Mouse (Mus musculus) kidney, postnatal 25 days (tissue): Measurements from ENCODE around the gene Slc25a51.
A peak's percentile ranks its signal among the peaks of the same experiment; 100 is the strongest.
"Not testable (repeated sequence)": the region's sequence is repeated elsewhere in the genome, so short reads cannot be mapped to it uniquely, and the experiment has no call there.

ENCODE experiments used
- DNase-seq, 2 experiments: peaks; one replicate each; pipeline ENCODE4 v3.0.0; 2021; ENCODE audit warnings: mixed read lengths in 2 of 2

Gene Slc25a51

GRCm38 (mm10) chr4:45398315-45398714 lies 10.3 kb downstream of the Slc25a51 start:
- DNase-seq, result not testable (repeated sequence)

GRCm38 (mm10) chr4:45396211-45396610 lies 12.4 kb downstream of the Slc25a51 start:
- not testable (repeated sequence) for DNase-seq

- no peak for DNase-seq
Measured at GRCm38 (mm10) chr4:45393658-45394057, 14.9 kb downstream of the Slc25a51 start.

- DNase-seq, result no peak
Measured at GRCm38 (mm10) chr4:45392994-45393393, 15.6 kb downstream of the Slc25a51 start.

GRCm38 (mm10) chr4:45392572-45392971 lies 16.0 kb downstream of the Slc25a51 start:
- DNase-seq, result peak in 1 of 2 experiments; percentile 30

- no peak for DNase-seq
Measured at GRCm38 (mm10) chr4:45392099-45392498, 16.5 kb downstream of the Slc25a51 start.

- not testable (repeated sequence) for DNase-seq
Measured at GRCm38 (mm10) chr4:45387296-45387695, 21.3 kb downstream of the Slc25a51 start.

GRCm38 (mm10) chr4:45382133-45382532 lies 26.4 kb downstream of the Slc25a51 start:
- not testable (repeated sequence) for DNase-seq

GRCm38 (mm10) chr4:45380903-45381580 lies 27.5 kb downstream of the Slc25a51 start:
- peak in 1 of 2 experiments; percentile 58 for DNase-seq

- DNase-seq, result no peak
Measured at GRCm38 (mm10) chr4:45376573-45376972, 32.0 kb downstream of the Slc25a51 start.

GRCm38 (mm10) chr4:45374879-45375278 lies 33.7 kb downstream of the Slc25a51 start:
- DNase-seq, result peak in 1 of 2 experiments; percentile 52

GRCm38 (mm10) chr4:45371261-45371660 lies 37.3 kb downstream of the Slc25a51 start:
- DNase-seq, result no peak

GRCm38 (mm10) chr4:45356653-45357052 lies 51.9 kb downstream of the Slc25a51 start:
- DNase-seq, result no peak
